Mouse (Mus musculus): ENCODE data around the gene Olfr653. TPM values are rescaled to one million over a fixed set of nuclear protein-coding genes. Genes with fewer than 3 reads are reported as not detected.

Olfr653 gene
- polyA plus RNA-seq (2014; fragmentation: Illumina TruSeq; extraction: RNeasy Lipid Tissue Mini Kit (QIAGEN cat#74804); ENCODE audit: low read depth, low replicate concordance), result not detected

GRCm38 (mm10) chr7:104577014-104577413, at the start of gene Olfr653:
TSS of gene Olfr653 (plus strand) at chr7:104577314.

DNA sequence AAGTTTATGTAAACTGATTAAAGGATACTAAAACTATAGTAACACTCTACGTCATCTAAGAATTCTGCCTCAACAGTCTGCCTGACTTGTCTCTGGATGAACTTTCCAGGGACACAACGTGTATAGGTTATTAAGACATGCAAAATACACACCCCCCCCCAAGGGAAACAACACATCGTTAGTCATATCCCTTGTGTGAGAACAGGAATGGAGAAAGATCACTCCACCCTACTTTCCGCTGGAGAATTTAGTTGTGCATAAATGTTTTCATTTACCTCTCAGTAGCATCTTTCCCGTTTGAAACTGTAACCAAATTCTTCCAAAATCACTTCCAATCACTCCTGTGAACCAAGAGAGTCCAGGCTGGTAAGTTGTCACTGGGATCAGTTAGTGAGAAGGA, 27.3 kb upstream of the Olfr653 start, which contains the start of gene Olfr651:
TSS of gene Olfr651 (plus strand) at position 301 of the 400 bp plus-strand sequence.

DNA sequence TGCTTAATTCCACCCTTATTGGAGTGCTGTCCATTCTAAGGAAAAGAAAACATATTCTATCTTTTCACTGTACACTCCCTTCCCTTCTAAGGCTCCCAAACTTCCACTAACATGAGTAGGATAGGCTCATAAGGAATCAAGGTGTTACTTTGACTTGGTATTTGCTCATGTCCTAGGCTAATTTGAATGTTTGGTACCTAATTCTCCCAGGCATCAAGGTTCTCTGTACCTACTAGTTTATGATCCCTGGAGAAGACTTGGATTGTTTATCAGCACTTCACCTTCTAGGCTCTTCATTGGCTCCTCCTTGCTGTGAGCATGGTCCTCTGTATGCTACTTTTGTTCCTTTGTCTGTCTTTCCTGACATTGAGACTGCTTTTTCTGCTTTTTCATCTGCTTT, 16.5 kb upstream of the Olfr653 start, which contains the start of gene Olfr652:
TSS of gene Olfr652 (plus strand) at position 301 of the 400 bp plus-strand sequence.

GRCm38 (mm10) chr7:104586725-104587124, 9.6 kb downstream of the Olfr653 start, which contains the start of gene Olfr654:
TSS of gene Olfr654 (plus strand) at chr7:104587025.

DNA sequence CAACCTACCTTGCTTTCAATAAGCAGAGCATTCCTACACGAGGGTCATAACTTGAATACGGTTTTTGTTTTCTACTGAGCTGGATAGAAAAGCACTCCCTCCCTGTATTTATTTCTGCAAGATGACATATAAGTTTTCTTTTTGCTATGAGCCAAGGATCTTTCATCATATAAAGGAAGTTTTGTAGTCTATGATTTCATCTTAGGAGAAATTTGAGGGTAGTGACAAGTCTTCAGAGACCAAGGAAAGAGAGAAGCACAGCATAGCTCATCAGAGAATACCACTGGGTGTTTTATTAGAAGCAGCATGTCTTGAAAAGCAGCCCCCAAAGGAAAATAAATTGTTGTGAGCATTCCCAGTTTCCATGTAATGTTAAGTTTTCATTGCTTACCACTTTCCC, 24.6 kb downstream of the Olfr653 start, which contains the start of gene Olfr655:
TSS of gene Olfr655 (minus strand) at position 101 of the 400 bp plus-strand sequence.

GRCm38 (mm10) chr7:104613655-104614054, 36.5 kb downstream of the Olfr653 start, which contains the start of gene Olfr656:
TSS of gene Olfr656 (plus strand) at chr7:104613955.

DNA sequence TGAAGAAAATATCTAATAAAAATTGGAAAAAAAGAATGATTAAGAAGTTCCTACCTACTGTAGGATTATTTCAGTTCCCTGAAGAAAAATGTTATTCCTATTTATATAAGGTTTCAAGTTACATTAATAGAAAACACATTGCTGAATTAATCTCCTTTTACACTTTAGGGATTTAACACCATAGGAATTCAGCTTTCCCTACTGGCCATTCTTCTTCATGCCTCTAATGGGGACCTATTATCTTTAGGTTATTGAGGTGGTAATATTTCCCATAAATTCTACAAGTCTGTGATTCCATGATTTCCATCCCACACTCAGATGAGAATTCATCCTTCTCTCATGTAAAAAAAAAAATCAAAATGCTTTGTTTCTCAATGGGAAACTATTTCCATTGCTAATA, 47.4 kb downstream of the Olfr653 start, which contains the start of gene Olfr657:
TSS of gene Olfr657 (plus strand) at position 301 of the 400 bp plus-strand sequence.

Other genes with a start within 250 kb of the Olfr653 start
- not detected for gene Trim34b, start 247.8 kb upstream of the Olfr653 start, polyA plus RNA-seq (2014; fragmentation: Illumina TruSeq; extraction: RNeasy Lipid Tissue Mini Kit (QIAGEN cat#74804); ENCODE audit: low read depth, low replicate concordance)
- 52.3 TPM for gene Trim12c, start 224.0 kb upstream of the Olfr653 start, polyA plus RNA-seq (2014; fragmentation: Illumina TruSeq; extraction: RNeasy Lipid Tissue Mini Kit (QIAGEN cat#74804); ENCODE audit: low read depth, low replicate concordance)
- 0.58 TPM for gene Trim30b, start 207.4 kb upstream of the Olfr653 start, polyA plus RNA-seq (2014; fragmentation: Illumina TruSeq; extraction: RNeasy Lipid Tissue Mini Kit (QIAGEN cat#74804); ENCODE audit: low read depth, low replicate concordance)
- gene Trim30c, start 176.5 kb upstream of the Olfr653 start, polyA plus RNA-seq (2014; fragmentation: Illumina TruSeq; extraction: RNeasy Lipid Tissue Mini Kit (QIAGEN cat#74804); ENCODE audit: low read depth, low replicate concordance), result not detected
- 72.7 TPM for gene Trim30a, start 112.1 kb upstream of the Olfr653 start, polyA plus RNA-seq (2014; fragmentation: Illumina TruSeq; extraction: RNeasy Lipid Tissue Mini Kit (QIAGEN cat#74804); ENCODE audit: low read depth, low replicate concordance)
- 77.6 TPM for gene Trim30d, start 69.5 kb upstream of the Olfr653 start, polyA plus RNA-seq (2014; fragmentation: Illumina TruSeq; extraction: RNeasy Lipid Tissue Mini Kit (QIAGEN cat#74804); ENCODE audit: low read depth, low replicate concordance)
- not detected for gene Olfr651, start 27.2 kb upstream of the Olfr653 start, polyA plus RNA-seq (2014; fragmentation: Illumina TruSeq; extraction: RNeasy Lipid Tissue Mini Kit (QIAGEN cat#74804); ENCODE audit: low read depth, low replicate concordance)
- gene Olfr652, start 16.4 kb upstream of the Olfr653 start, polyA plus RNA-seq (2014; fragmentation: Illumina TruSeq; extraction: RNeasy Lipid Tissue Mini Kit (QIAGEN cat#74804); ENCODE audit: low read depth, low replicate concordance), result not detected
- not detected for gene Olfr654, start 9.7 kb downstream of the Olfr653 start, polyA plus RNA-seq (2014; fragmentation: Illumina TruSeq; extraction: RNeasy Lipid Tissue Mini Kit (QIAGEN cat#74804); ENCODE audit: low read depth, low replicate concordance)
- gene Olfr655, start 24.5 kb downstream of the Olfr653 start, polyA plus RNA-seq (2014; fragmentation: Illumina TruSeq; extraction: RNeasy Lipid Tissue Mini Kit (QIAGEN cat#74804); ENCODE audit: low read depth, low replicate concordance), result not detected
- gene Olfr656, start 36.6 kb downstream of the Olfr653 start, polyA plus RNA-seq (2014; fragmentation: Illumina TruSeq; extraction: RNeasy Lipid Tissue Mini Kit (QIAGEN cat#74804); ENCODE audit: low read depth, low replicate concordance), result not detected
- gene Olfr657, start 47.5 kb downstream of the Olfr653 start, polyA plus RNA-seq (2014; fragmentation: Illumina TruSeq; extraction: RNeasy Lipid Tissue Mini Kit (QIAGEN cat#74804); ENCODE audit: low read depth, low replicate concordance), result not detected
- not detected for gene Olfr658, start 70.0 kb downstream of the Olfr653 start, polyA plus RNA-seq (2014; fragmentation: Illumina TruSeq; extraction: RNeasy Lipid Tissue Mini Kit (QIAGEN cat#74804); ENCODE audit: low read depth, low replicate concordance)
- gene Olfr659, start 89.4 kb downstream of the Olfr653 start, polyA plus RNA-seq (2014; fragmentation: Illumina TruSeq; extraction: RNeasy Lipid Tissue Mini Kit (QIAGEN cat#74804); ENCODE audit: low read depth, low replicate concordance), result not detected
- gene Olfr661, start 109.2 kb downstream of the Olfr653 start, polyA plus RNA-seq (2014; fragmentation: Illumina TruSeq; extraction: RNeasy Lipid Tissue Mini Kit (QIAGEN cat#74804); ENCODE audit: low read depth, low replicate concordance), result not detected
- not detected for gene Usp17le, start 200.2 kb downstream of the Olfr653 start, polyA plus RNA-seq (2014; fragmentation: Illumina TruSeq; extraction: RNeasy Lipid Tissue Mini Kit (QIAGEN cat#74804); ENCODE audit: low read depth, low replicate concordance)

Data from adrenal gland, adult 10 weeks (tissue).